Mouse (Mus musculus) cerebellum, postnatal 10 days (tissue): ENCODE results near the gene Amz1.

Experiments used
- DNase-seq, 2 experiments: peaks; one replicate each; pipeline ENCODE4 v3.0.0; 2021; ENCODE audit warnings: mixed read lengths in 2 of 2

Amz1 gene

DNA sequence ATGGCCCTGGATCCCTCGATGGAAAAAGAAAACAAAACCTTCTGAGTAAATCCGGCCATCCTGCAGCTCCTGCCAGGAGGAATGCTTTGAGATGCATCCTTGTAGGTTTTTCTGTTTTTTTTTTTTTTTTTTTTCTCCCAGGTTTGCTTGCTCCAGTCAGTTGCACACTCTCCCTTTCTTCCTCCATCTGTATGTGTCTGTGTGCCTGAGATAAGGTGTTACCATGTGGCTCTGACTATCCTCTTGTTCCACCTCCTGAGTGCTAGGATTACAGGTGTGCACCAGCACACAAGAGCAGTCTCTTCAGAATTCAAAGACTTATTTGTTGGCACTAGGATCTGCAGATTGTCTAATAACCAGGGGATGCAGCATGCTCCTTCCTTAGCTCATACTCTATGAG, 83.0 kb downstream of the Amz1 start:
- no peak for DNase-seq
